Mouse (Mus musculus): ENCODE measurements around the gene Fosl2.

DNA sequence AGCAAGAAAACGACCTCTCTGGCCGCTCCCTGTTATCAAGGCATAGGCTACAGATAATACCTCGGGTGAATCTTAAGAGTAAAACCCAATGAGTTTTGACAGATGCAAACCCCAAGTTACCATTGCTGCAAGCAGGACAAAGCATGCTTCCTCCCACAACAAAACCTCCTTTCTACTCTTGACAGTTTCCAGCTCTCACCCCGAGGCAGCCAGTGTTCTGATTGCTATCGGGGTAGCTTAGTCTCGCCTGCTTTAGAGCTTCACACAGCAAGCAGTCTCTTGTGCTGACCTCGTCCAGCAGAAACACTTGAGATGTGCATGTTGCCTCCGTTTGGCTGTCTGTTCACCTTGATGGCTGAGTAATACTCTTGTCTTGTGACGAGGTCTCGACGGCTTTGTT is 52.1 kb downstream of the Fosl2 start:
- TF ChIP-seq CTCF (conservative IDR thresholded peaks at IDR 0.05; ENCODE audit: low read length), result no peak
- TF ChIP-seq POU5F1 (IDR thresholded peaks at IDR 0.05; ENCODE audit: borderline replicate concordance, low read length), result no peak
- no peak for TF ChIP-seq NANOG (IDR thresholded peaks at IDR 0.05; ENCODE audit: borderline replicate concordance, low read length)

Measured in E14TG2a.4 (cell line).